ENCODE assay signal across 8 mouse cellular contexts in the genomic region with DNA sequence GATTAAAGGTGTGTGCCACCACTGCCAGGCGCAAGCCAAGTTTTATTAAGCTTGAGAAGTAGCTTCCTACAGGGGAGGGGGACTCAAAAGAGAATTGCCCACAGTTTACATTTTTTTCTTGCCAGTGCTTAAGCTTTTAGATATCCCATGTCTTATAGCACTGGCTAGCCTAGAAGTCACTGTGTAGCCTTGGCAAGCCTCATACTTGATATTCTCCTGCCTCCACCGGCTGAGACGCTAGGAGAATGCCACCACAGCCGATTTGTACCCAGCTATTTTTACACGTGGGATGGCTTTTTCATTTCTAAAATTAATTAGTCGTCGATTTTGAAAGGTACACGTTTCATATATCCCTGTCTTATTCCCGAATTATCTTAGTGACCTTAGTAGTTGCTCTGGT. TPM values are rescaled to one million over a fixed set of nuclear protein-coding genes. Genes with fewer than 3 reads are reported as not detected.
DNase-seq lines count a peak whose midpoint lies in the region; ATAC-seq lines count a peak whose summit lies in the region.

No protein-coding gene starts in this region.

- peak overlapping the region; percentile 57; the same call in 1 of the 2 replicates for H3K27ac ChIP-seq in kidney, embryonic 15.5 days
- no peak overlapping the region for H3K27ac ChIP-seq in embryonic facial prominence, embryonic 10.5 days (replicated peaks)
- H3K27ac ChIP-seq in hindbrain, embryonic 15.5 days (replicated peaks) = peak overlapping the region; percentile 79
- H3K27ac ChIP-seq in midbrain, embryonic 15.5 days = peak overlapping the region; percentile 84

- WGBS in kidney, embryonic 15.5 days = 23% methylated on average over 9 of the region's 9 CpGs
- WGBS in embryonic facial prominence, embryonic 10.5 days = 27% methylated on average over 9 of the region's 9 CpGs
- 26% methylated on average over 9 of the region's 9 CpGs for WGBS in hindbrain, embryonic 15.5 days
- 27% methylated on average over 9 of the region's 9 CpGs for WGBS in midbrain, embryonic 15.5 days

- H3K27me3 ChIP-seq in kidney, embryonic 15.5 days = no peaks in the 10 kb centered on the region
- no peaks in the 10 kb centered on the region for H3K27me3 ChIP-seq in embryonic facial prominence, embryonic 10.5 days (replicated peaks; ENCODE audit: low read depth, poor library complexity, severe bottlenecking)
- H3K27me3 ChIP-seq in hindbrain, embryonic 15.5 days = no peaks in the 10 kb centered on the region
- H3K27me3 ChIP-seq in midbrain, embryonic 15.5 days (replicated peaks) = no peaks in the 10 kb centered on the region

- H3K4me2 ChIP-seq in kidney, embryonic 15.5 days = peak overlapping the region; percentile 73
- peak overlapping the region; percentile 83 for H3K4me2 ChIP-seq in hindbrain, embryonic 15.5 days
- H3K4me2 ChIP-seq in midbrain, embryonic 15.5 days = peak overlapping the region; percentile 94

- no peak for DNase-seq in kidney, adult 18-20 months
- DNase-seq in embryonic facial prominence, embryonic 10.5 days (ENCODE audit: low spot score) = no peak
- DNase-seq in embryo, embryonic 11 days = no peak
- no peak for DNase-seq in left cerebral cortex, adult 9 months (ENCODE audit: low spot score in 2 of 2)

- peaks cover 32% of the 10 kb centered on the region for H3K4me1 ChIP-seq in kidney, embryonic 15.5 days
- H3K4me1 ChIP-seq in embryonic facial prominence, embryonic 10.5 days = peaks cover 29% of the 10 kb centered on the region
- H3K4me1 ChIP-seq in hindbrain, embryonic 15.5 days (replicated peaks) = peaks cover 33% of the 10 kb centered on the region
- H3K4me1 ChIP-seq in midbrain, embryonic 15.5 days = peaks cover 35% of the 10 kb centered on the region

- no peak for ATAC-seq in kidney, embryonic 15.5 days (replicated peaks; ENCODE audit: low FRiP score)
- ATAC-seq in hindbrain, embryonic 15.5 days (ENCODE audit: low FRiP score, low read depth) = peak; percentile 15; the same call in 1 of the 2 replicates
- ATAC-seq in midbrain, embryonic 15.5 days (replicated peaks) = 0 out of 2 replicates have a peak, but pooled peaks have one; percentile 10
- no peak for ATAC-seq in cerebellum, adult (ENCODE audit: insufficient number of reproducible peaks, low FRiP score, low TSS enrichment)

- H3K4me3 ChIP-seq in kidney, embryonic 15.5 days (replicated peaks) = peak overlapping the region; percentile 99
- peak overlapping the region; percentile 98 for H3K4me3 ChIP-seq in embryonic facial prominence, embryonic 10.5 days
- H3K4me3 ChIP-seq in hindbrain, embryonic 15.5 days = peak overlapping the region; percentile 88
- peak overlapping the region; percentile 99 for H3K4me3 ChIP-seq in midbrain, embryonic 15.5 days

- peaks cover 63% of the 10 kb centered on the region for H3K36me3 ChIP-seq in kidney, embryonic 15.5 days
- H3K36me3 ChIP-seq in embryonic facial prominence, embryonic 10.5 days (replicated peaks) = peaks cover 69% of the 10 kb centered on the region
- H3K36me3 ChIP-seq in hindbrain, embryonic 15.5 days = peaks cover 45% of the 10 kb centered on the region
- H3K36me3 ChIP-seq in midbrain, embryonic 15.5 days (replicated peaks) = peaks cover 50% of the 10 kb centered on the region

- H3K9ac ChIP-seq in kidney, embryonic 15.5 days = peak overlapping the region; percentile 29; the same call in 1 of the 2 replicates
- H3K9ac ChIP-seq in hindbrain, embryonic 15.5 days = 0 out of 2 replicates have a peak overlapping the region, but pooled peaks have one; percentile 36
- no peak overlapping the region for H3K9ac ChIP-seq in midbrain, embryonic 15.5 days

- H3K9me3 ChIP-seq in kidney, embryonic 15.5 days (replicated peaks) = no peaks in the 10 kb centered on the region
- no peaks in the 10 kb centered on the region for H3K9me3 ChIP-seq in embryonic facial prominence, embryonic 10.5 days
- H3K9me3 ChIP-seq in hindbrain, embryonic 15.5 days = no peaks in the 10 kb centered on the region
- no peaks in the 10 kb centered on the region for H3K9me3 ChIP-seq in midbrain, embryonic 15.5 days

RNA-seq across cellular contexts. Expression of a gene that starts 0.5 kb away (rescaled TPM):
- polyA plus RNA-seq in kidney, embryonic 15.5 days (2015; fragmentation: Nextera tagmentation; extraction: Ambion mirVana) = 82.7 and 83.9 TPM in 2 replicates
- polyA plus RNA-seq in embryonic facial prominence, embryonic 10.5 days (2016; fragmentation: Nextera tagmentation; extraction: Ambion mirVana) = 65.2 and 65.9 TPM in 2 replicates
- 57.2 and 62.7 TPM in 2 replicates for polyA plus RNA-seq in hindbrain, embryonic 15.5 days (2015; fragmentation: Nextera tagmentation; extraction: Ambion mirVana)
- polyA plus RNA-seq in midbrain, embryonic 15.5 days (2015; fragmentation: Nextera tagmentation; extraction: Ambion mirVana) = 58.6 and 60.5 TPM in 2 replicates

RNA-seq across cellular contexts. Expression of a gene that starts 6.8 kb away (rescaled TPM):
- 404 and 429 TPM in 2 replicates for polyA plus RNA-seq in kidney, embryonic 15.5 days (2015; fragmentation: Nextera tagmentation; extraction: Ambion mirVana)
- polyA plus RNA-seq in embryonic facial prominence, embryonic 10.5 days (2016; fragmentation: Nextera tagmentation; extraction: Ambion mirVana) = 343 and 353 TPM in 2 replicates
- 465 and 471 TPM in 2 replicates for polyA plus RNA-seq in hindbrain, embryonic 15.5 days (2015; fragmentation: Nextera tagmentation; extraction: Ambion mirVana)
- polyA plus RNA-seq in midbrain, embryonic 15.5 days (2015; fragmentation: Nextera tagmentation; extraction: Ambion mirVana) = 559 and 566 TPM in 2 replicates

RNA-seq across cellular contexts. Expression of a gene that starts 15.4 kb away (rescaled TPM):
- polyA plus RNA-seq in kidney, embryonic 15.5 days (2015; fragmentation: Nextera tagmentation; extraction: Ambion mirVana) = 173 and 174 TPM in 2 replicates
- polyA plus RNA-seq in embryonic facial prominence, embryonic 10.5 days (2016; fragmentation: Nextera tagmentation; extraction: Ambion mirVana) = 127 and 133 TPM in 2 replicates
- polyA plus RNA-seq in hindbrain, embryonic 15.5 days (2015; fragmentation: Nextera tagmentation; extraction: Ambion mirVana) = 209 and 217 TPM in 2 replicates
- polyA plus RNA-seq in midbrain, embryonic 15.5 days (2015; fragmentation: Nextera tagmentation; extraction: Ambion mirVana) = 203 and 218 TPM in 2 replicates

Comparison
In these comparisons a context has a peak if more than half of its experiments do, and no peak if none do; other contexts are left out.
1. ATAC-seq: peak in hindbrain, embryonic 15.5 days (single experiment) and midbrain, embryonic 15.5 days (single experiment); none in kidney, embryonic 15.5 days (single experiment) and cerebellum, adult (single experiment).
2. Peak in every context shown above with its lines, with median percentiles within 50 percentile points of each other: H3K4me2 ChIP-seq and H3K4me3 ChIP-seq.